ENCODE assay signal across 12 mouse cellular contexts in genomic region chr16:91270982-91271549, GRCm38 (mm10). TPM values are rescaled to one million over a fixed set of nuclear protein-coding genes. Genes with fewer than 3 reads are reported as not detected.
A peak's percentile ranks its signal among the peaks of the same experiment; 100 is the strongest.
DNase-seq lines count a peak whose midpoint lies in the region; ATAC-seq and TF ChIP-seq lines count a peak whose summit lies in the region.
"Had no signal": no experiment of that assay in that cellular context is flagged by ENCODE, and none has a peak within 500 bp of the region (broad histone marks: within the 10 kb centered on the region; RNA-seq: fewer than 3 reads in every experiment).

No protein-coding gene starts in this region.

- no peak for DNase-seq in layer of hippocampus, adult 2 months (ENCODE audit: low spot score in 2 of 2)
- DNase-seq in layer of hippocampus, postnatal 14 days (ENCODE audit: low spot score in 2 of 2): no peak
- peak; percentile 32 for DNase-seq in hindbrain, embryonic 10.5 days (ENCODE audit: low spot score)
- DNase-seq in adrenal gland, postnatal 36 days: no peak
- no peak for DNase-seq in thymus, postnatal 36 days
- no peak for DNase-seq in kidney, adult 11 months

- peak overlapping the region; percentile 56 for H3K4me3 ChIP-seq in layer of hippocampus, adult 2 months
- peak overlapping the region; percentile 48 for H3K4me3 ChIP-seq in cortical plate, adult 2 months (ENCODE audit: insufficient read depth, low read length)
- peak overlapping the region; percentile 54; the same call in 1 of the 2 replicates for H3K4me3 ChIP-seq in hindbrain, embryonic 10.5 days
- peak overlapping the region; percentile 55 for H3K4me3 ChIP-seq in midbrain, embryonic 16.5 days (ENCODE audit: low read depth, low read length)

- no peaks in the 10 kb centered on the region for H3K9me3 ChIP-seq in hindbrain, embryonic 10.5 days
- H3K9me3 ChIP-seq in midbrain, embryonic 16.5 days (replicated peaks; ENCODE audit: control insufficient read depth, low read length, poor library complexity, severe bottlenecking): no peaks in the 10 kb centered on the region

- H3K27ac ChIP-seq in layer of hippocampus, adult 2 months: peak overlapping the region; percentile 85
- peak overlapping the region; percentile 70 for H3K27ac ChIP-seq in cortical plate, adult 2 months (ENCODE audit: insufficient read depth, low read length)
- H3K27ac ChIP-seq in hindbrain, embryonic 10.5 days: no peak overlapping the region
- peak overlapping the region; percentile 18; the same call in 1 of the 2 replicates for H3K27ac ChIP-seq in midbrain, embryonic 16.5 days (ENCODE audit: low read length)
- H3K27ac ChIP-seq: kidney, postnatal 0 days had no signal

- ATAC-seq in midbrain, embryonic 16.5 days: no peak
- ATAC-seq: Patski had no signal

- no peak for TF ChIP-seq CTCF in layer of hippocampus, adult 2 months (conservative IDR thresholded peaks at IDR 0.05)
- no peak for TF ChIP-seq CTCF in cortical plate, adult 2 months (IDR thresholded peaks at IDR 0.05; ENCODE audit: extremely low read depth, insufficient read depth, low read length)

- TF ChIP-seq POLR2A in cortical plate, adult 2 months (IDR thresholded peaks at IDR 0.05; ENCODE audit: extremely low read depth, insufficient read depth, low read length): no peak

- peak overlapping the region; percentile 35 for H3K9ac ChIP-seq in midbrain, embryonic 16.5 days (ENCODE audit: low read depth, low read length)

- H3K4me1 ChIP-seq in cortical plate, adult 2 months (ENCODE audit: control insufficient read depth, insufficient read depth, low read length): no peaks in the 10 kb centered on the region
- peaks cover 26% of the 10 kb centered on the region for H3K4me1 ChIP-seq in hindbrain, embryonic 10.5 days (replicated peaks)
- peaks cover 22% of the 10 kb centered on the region for H3K4me1 ChIP-seq in midbrain, embryonic 16.5 days (ENCODE audit: control insufficient read depth, insufficient read depth, low read length)

- no peaks in the 10 kb centered on the region for H3K36me3 ChIP-seq in hindbrain, embryonic 10.5 days
- no peaks in the 10 kb centered on the region for H3K36me3 ChIP-seq in midbrain, embryonic 16.5 days (ENCODE audit: control insufficient read depth, insufficient read depth, low read length)

- under 1% methylated on average over 29 of the region's 29 CpGs for WGBS in hindbrain, embryonic 10.5 days
- 1% methylated on average over 29 of the region's 29 CpGs for WGBS in midbrain, embryonic 16.5 days

- peaks cover 100% of the 10 kb centered on the region for H3K27me3 ChIP-seq in hindbrain, embryonic 10.5 days (ENCODE audit: insufficient read depth, poor library complexity, severe bottlenecking)
- peaks cover 97% of the 10 kb centered on the region for H3K27me3 ChIP-seq in midbrain, embryonic 16.5 days (ENCODE audit: control insufficient read depth, insufficient read depth, low read depth, low read length)

- peak overlapping the region; percentile 77 for H3K4me2 ChIP-seq in midbrain, embryonic 16.5 days (ENCODE audit: low read length)

RNA-seq across cellular contexts. Expression of gene Olig1, which starts 1.5 kb away (rescaled TPM):
- 100 to 1,000 TPM in 1 of 2 experiments, 10 to 100 TPM in 1; 95.9 to 105 TPM for total RNA-seq in layer of hippocampus, adult 2 months (2021)
- total RNA-seq in layer of hippocampus, postnatal 14 days (2021): 100 to 1,000 TPM; 200 to 207 TPM
- 202 and 230 TPM in 2 replicates for polyA plus RNA-seq in cortical plate, adult 2 months (2012; rRNA removed)
- polyA plus RNA-seq in hindbrain, embryonic 10.5 days (2016; fragmentation: Nextera tagmentation; extraction: Ambion mirVana): 1.4 and 1.5 TPM in 2 replicates
- 94.2 and 131 TPM in 2 replicates for polyA plus RNA-seq in midbrain, embryonic 16.5 days (2015; fragmentation: Nextera tagmentation; extraction: Ambion mirVana)
- under 1 TPM; 0.36 to 0.50 TPM for total RNA-seq in adrenal gland, postnatal 36 days (2021)
- total RNA-seq: megakaryocyte, adult 5-6 weeks had no signal
- polyA plus RNA-seq: Patski had no signal

RNA-seq across cellular contexts. Expression of gene Olig2, which starts 45.8 kb away (rescaled TPM):
- 10 to 100 TPM; 25.2 to 27.1 TPM for total RNA-seq in layer of hippocampus, adult 2 months (2021)
- 10 to 100 TPM; 48.5 to 49.1 TPM for total RNA-seq in layer of hippocampus, postnatal 14 days (2021)
- polyA plus RNA-seq in cortical plate, adult 2 months (2012; rRNA removed): 32.9 and 37.9 TPM in 2 replicates
- polyA plus RNA-seq in hindbrain, embryonic 10.5 days (2016; fragmentation: Nextera tagmentation; extraction: Ambion mirVana): 1.4 and 1.9 TPM in 2 replicates
- 8.5 and 9.9 TPM in 2 replicates for polyA plus RNA-seq in midbrain, embryonic 16.5 days (2015; fragmentation: Nextera tagmentation; extraction: Ambion mirVana)
- total RNA-seq in adrenal gland, postnatal 36 days (2021): not detected
- polyA plus RNA-seq: kidney, postnatal 0 days; Patski; testis, adult 2 months had no signal

Comparison
In these comparisons a context has a peak if more than half of its experiments do, and no peak if none do; other contexts are left out.
1. RNA of gene Olig1, which starts 1.5 kb away (total RNA-seq): 200 to 207 TPM in layer of hippocampus, postnatal 14 days and 95.9 to 105 TPM in layer of hippocampus, adult 2 months; 0.36 to 0.50 TPM in adrenal gland, postnatal 36 days; every median in the first group is over 10 times any median in the second.
2. RNA of gene Olig2, which starts 45.8 kb away (total RNA-seq): 48.5 to 49.1 TPM in layer of hippocampus, postnatal 14 days and 25.2 to 27.1 TPM in layer of hippocampus, adult 2 months; not detected in adrenal gland, postnatal 36 days; every median in the first group is over 10 times any median in the second.
3. Peak in every context shown above with its lines, with median percentiles within 50 percentile points of each other: H3K4me3 ChIP-seq.